Mouse (Mus musculus): Measurements from ENCODE around the gene Soat2.

Soat2 gene

GRCm38 (mm10) chr15:102192271-102192812 is 42.0 kb downstream of the Soat2 start:
- DNase-seq = no peak

- no peak for DNase-seq
Measured at GRCm38 (mm10) chr15:102192820-102193386, 42.6 kb downstream of the Soat2 start.

- no peak for DNase-seq
Measured at GRCm38 (mm10) chr15:102193652-102194051, 43.3 kb downstream of the Soat2 start.

GRCm38 (mm10) chr15:102194439-102194838 is 44.1 kb downstream of the Soat2 start:
- DNase-seq = no peak

GRCm38 (mm10) chr15:102195373-102195772 is 45.0 kb downstream of the Soat2 start:
- DNase-seq = no peak

- no peak for DNase-seq
Measured at GRCm38 (mm10) chr15:102198841-102199240, 48.5 kb downstream of the Soat2 start.

- peak; percentile 96 to 99 for DNase-seq
Measured at GRCm38 (mm10) chr15:102202971-102203834, 52.9 kb downstream of the Soat2 start, which contains the start of gene Zfp740. TSS of gene Zfp740 (plus strand) at chr15:102203249.

- peak; percentile 76 to 80 for DNase-seq
Measured at GRCm38 (mm10) chr15:102203835-102204381, 53.6 kb downstream of the Soat2 start.

- no peak for DNase-seq
Measured at GRCm38 (mm10) chr15:102204674-102205505, 54.6 kb downstream of the Soat2 start, which contains the start of gene Csad. TSS of gene Csad (minus strand) at chr15:102204724.

- peak in 1 of 2 experiments; percentile 43 for DNase-seq
Measured at GRCm38 (mm10) chr15:102205779-102206178, 55.5 kb downstream of the Soat2 start.

- DNase-seq = no peak
Measured at GRCm38 (mm10) chr15:102207351-102207750, 57.0 kb downstream of the Soat2 start.

- no peak for DNase-seq
Measured at GRCm38 (mm10) chr15:102208092-102208561, 57.8 kb downstream of the Soat2 start.

- no peak for DNase-seq
Measured at GRCm38 (mm10) chr15:102209114-102209513, 58.8 kb downstream of the Soat2 start.

- DNase-seq = no peak
Measured at GRCm38 (mm10) chr15:102210816-102211215, 60.5 kb downstream of the Soat2 start.

GRCm38 (mm10) chr15:102211895-102212294 is 61.6 kb downstream of the Soat2 start:
- no peak for DNase-seq

Measured in thymus, postnatal 36 days (tissue).